Mouse (Mus musculus) activated CD4-positive, CD25-positive, alpha-beta regulatory T cell, adult 4 months (primary cell): ENCODE measurements around the gene Zc3h13. TPM values are rescaled to one million over a fixed set of nuclear protein-coding genes. Genes with fewer than 3 reads are reported as not detected.

Experiments
- ATAC-seq: one replicate; pipeline ENCODE4 v1.8.0; 2017
- polyA plus RNA-seq, 2 experiments: library from polyadenylated mRNA; unstranded; fragments of 100-300 nt; shearing (Covaris generic); gene quantifications; one replicate each; pipeline ENCODE4 v1.2.1; 2017

Gene Zc3h13
- 10 to 100 TPM; 15.0 to 19.2 TPM for polyA plus RNA-seq

GRCm38 (mm10) chr14:75284193-75284915 is at the start of gene Zc3h13:
Zc3h13 (plus strand) TSS chr14:75284373.
- ATAC-seq: peak; percentile 93

- no peak for ATAC-seq
These were observed 48.6 kb upstream of the Zc3h13 start for GRCm38 (mm10) chr14:75235552-75235951.

- ATAC-seq: no peak
These were observed 48.1 kb upstream of the Zc3h13 start for GRCm38 (mm10) chr14:75235955-75236635.

- no peak for ATAC-seq
These were observed 47.6 kb upstream of the Zc3h13 start for GRCm38 (mm10) chr14:75236636-75237003.

GRCm38 (mm10) chr14:75237096-75237495 is 47.1 kb upstream of the Zc3h13 start:
- ATAC-seq: no peak

GRCm38 (mm10) chr14:75238054-75238692 is 46.0 kb upstream of the Zc3h13 start:
- no peak for ATAC-seq

- no peak for ATAC-seq
These were observed 42.1 kb upstream of the Zc3h13 start, which contains the start of gene Cpb2 for GRCm38 (mm10) chr14:75242087-75242486. Cpb2 (plus strand) TSS chr14:75242287.

- ATAC-seq: no peak
These were observed 37.9 kb upstream of the Zc3h13 start for GRCm38 (mm10) chr14:75246024-75247000.

- ATAC-seq: no peak
These were observed 33.7 kb upstream of the Zc3h13 start for GRCm38 (mm10) chr14:75250432-75250831.

- ATAC-seq: no peak
These were observed 27.7 kb upstream of the Zc3h13 start for GRCm38 (mm10) chr14:75256521-75256920.

- ATAC-seq: no peak
These were observed 14.6 kb upstream of the Zc3h13 start for GRCm38 (mm10) chr14:75269531-75269930.

- ATAC-seq: no peak
These were observed 4.5 kb upstream of the Zc3h13 start for GRCm38 (mm10) chr14:75279716-75280115.

GRCm38 (mm10) chr14:75280406-75280805 is 3.8 kb upstream of the Zc3h13 start:
- no peak for ATAC-seq

GRCm38 (mm10) chr14:75283609-75284192 is 472 bp upstream of the Zc3h13 start:
- no peak for ATAC-seq

GRCm38 (mm10) chr14:75301081-75301480 is 16.9 kb downstream of the Zc3h13 start:
- peak; percentile 43 for ATAC-seq

- ATAC-seq: no peak
These were observed 19.6 kb downstream of the Zc3h13 start for GRCm38 (mm10) chr14:75303807-75304206.

GRCm38 (mm10) chr14:75307855-75308254 is 23.7 kb downstream of the Zc3h13 start:
- no peak for ATAC-seq

GRCm38 (mm10) chr14:75309336-75309992 is 25.3 kb downstream of the Zc3h13 start:
- no peak for ATAC-seq

GRCm38 (mm10) chr14:75314484-75314883 is 30.3 kb downstream of the Zc3h13 start:
- ATAC-seq: no peak

- peak; percentile 73 for ATAC-seq
These were observed 34.6 kb downstream of the Zc3h13 start for GRCm38 (mm10) chr14:75318736-75319135.

GRCm38 (mm10) chr14:75320269-75320668 is 36.1 kb downstream of the Zc3h13 start:
- no peak for ATAC-seq
